Mouse (Mus musculus) embryonic fibroblast, embryonic 13.5 days (primary cell): ENCODE measurements around the gene Odf2.

ENCODE experiments used
- CTCF ChIP-seq: IDR thresholded peaks from 2 replicates; pipeline ENCODE4 v1.5.1; 2011; ENCODE audit warnings: mild to moderate bottlenecking, control low read depth, low read length, moderate library complexity, borderline replicate concordance; ENCODE audit not compliant: insufficient read depth
- POLR2A ChIP-seq: IDR thresholded peaks from 2 replicates; pipeline ENCODE4 v1.6.1; 2011; ENCODE audit warnings: low read depth, mild to moderate bottlenecking, control low read depth, low read length, moderate library complexity

GRCm38 (mm10) chr2:29980661-29981060 lies 91.6 kb downstream of the Odf2 start:
- TF ChIP-seq CTCF (no peak), POLR2A (no peak)
